Mouse (Mus musculus) heart, embryonic 16.5 days (tissue): Measurements from ENCODE around the gene Opa3. TPM values are rescaled to one million over a fixed set of nuclear protein-coding genes. Genes with fewer than 3 reads are reported as not detected.
A peak's percentile ranks its signal among the peaks of the same experiment; 100 is the strongest.

Source experiments
- ATAC-seq: fragments of 200-750 bp; cut with Nextera tagmentation; replicated peaks from 2 replicates; pipeline ENCODE4 v1.8.0; 2017; ENCODE audit warnings: moderate number of reproducible peaks; ENCODE audit not compliant: insufficient read depth, low FRiP score; ENCODE audit errors: extremely low read depth
- H3K27ac ChIP-seq: fragments of 300-500 bp; sonication (generic); 2 replicates; pipeline ENCODE4 v1.5.1; 2014; ENCODE audit warnings: mild to moderate bottlenecking, low read length, control low read depth, moderate library complexity
- H3K27me3 ChIP-seq: fragments of 300-500 bp; sonication (generic); 2 replicates; pipeline ENCODE4 v1.6.1; 2014; ENCODE audit warnings: low read length, mixed read lengths; ENCODE audit not compliant: control insufficient read depth, insufficient read depth
- H3K36me3 ChIP-seq: fragments of 300-500 bp; sonication (generic); 2 replicates; pipeline ENCODE4 v1.6.1; 2014; ENCODE audit not compliant: control insufficient read depth, insufficient read depth
- H3K4me1 ChIP-seq: fragments of 300-500 bp; sonication (generic); 2 replicates; pipeline ENCODE4 v1.6.1; 2014; ENCODE audit warnings: low read length, mixed read lengths; ENCODE audit not compliant: control insufficient read depth, insufficient read depth
- H3K4me2 ChIP-seq: fragments of 300-500 bp; sonication (generic); 2 replicates; pipeline ENCODE4 v1.6.1; 2014; ENCODE audit warnings: low read depth, mild to moderate bottlenecking, control low read depth, low read length
- H3K4me3 ChIP-seq: fragments of 300-500 bp; sonication (generic); 2 replicates; pipeline ENCODE4 v1.5.1; 2014; ENCODE audit warnings: mild to moderate bottlenecking, control low read depth, low read length
- H3K9ac ChIP-seq: fragments of 300-500 bp; sonication (generic); 2 replicates; pipeline ENCODE4 v1.6.1; 2014; ENCODE audit warnings: low read length, control low read depth
- H3K9me3 ChIP-seq: fragments of 300-500 bp; sonication (generic); replicated peaks from 2 replicates; pipeline ENCODE4 v1.6.1; 2016; ENCODE audit warnings: low read length; ENCODE audit not compliant: control insufficient read depth
- WGBS: fragments of 180-500 bp; shearing (Covaris S2); extraction: QIAGEN DNeasy Blood & Tissue Kit; methylation state at CpG from one replicate; pipeline ENCODE4 v1.1.7; 2014; 5-methylcytosine and 5-hydroxymethylcytosine counted together
- polyA plus RNA-seq: library from polyadenylated mRNA; unstranded; fragments of >200 nt; fragmentation: Nextera tagmentation; extraction: Ambion mirVana; gene quantifications from 2 replicates; pipeline ENCODE4 v1.2.1, GENCODE M21; 2015

Opa3 gene
- polyA plus RNA-seq, 1 experiment from 2014 or later = 40.4 TPM

DNA sequence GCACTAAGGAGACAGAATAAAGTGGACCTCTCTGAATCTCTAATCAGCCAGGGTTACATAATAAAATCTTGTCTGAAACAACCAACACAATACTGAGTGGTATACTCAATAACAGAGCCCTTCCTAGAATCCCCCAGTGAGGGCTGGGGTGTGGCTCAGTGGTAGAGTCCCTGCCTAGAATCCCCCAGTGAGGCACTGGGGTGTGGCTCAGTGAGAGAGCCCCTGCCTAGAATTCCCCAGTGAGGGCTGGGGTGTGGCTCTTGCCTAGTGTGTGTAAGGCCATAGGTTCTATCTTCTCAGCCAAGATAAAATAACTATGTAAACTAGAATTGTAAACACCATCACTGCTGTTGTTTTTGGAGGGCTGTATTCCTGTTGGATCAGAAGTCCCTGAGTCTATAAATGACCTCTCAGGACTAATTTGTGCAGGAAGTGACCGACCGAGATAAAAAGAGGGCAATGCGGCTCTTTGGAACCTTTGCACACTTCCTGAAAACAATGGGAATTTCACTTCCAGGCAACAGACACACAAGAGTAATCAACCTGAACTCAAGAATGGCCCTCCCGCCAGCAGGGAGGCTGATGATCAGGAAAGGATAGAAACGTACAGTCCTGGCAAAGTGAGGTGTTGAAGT lies 17.0 kb upstream of the Opa3 start:
- ATAC-seq = no peak
- Histone ChIP-seq H3K36me3 (no peaks in the 10 kb centered on the region), H3K27me3 (no peaks in the 10 kb centered on the region), H3K27ac (peak overlapping the region; percentile 20; the same call in 1 of the 2 replicates), H3K4me1 (peaks cover 20% of the 10 kb centered on the region), H3K4me2 (no peak overlapping the region), H3K9me3 (0 out of 2 replicates have a peak, but pooled peaks cover 5% of the 10 kb centered on the region), H3K9ac (no peak overlapping the region), H3K4me3 (no peak overlapping the region)
- 55% methylated on average over 5 of the region's 5 CpGs for WGBS

GRCm38 (mm10) chr7:19211996-19212755 lies 16.0 kb upstream of the Opa3 start, which contains the start of gene Gpr4:
Gpr4 (plus strand) TSS chr7:19212538.
- peak within 1 kb of the TSS; percentile 62 for H3K4me3 ChIP-seq
- peak within 1 kb of the TSS; percentile 91 for H3K4me2 ChIP-seq
- peaks cover 22% of the 10 kb centered on the region for H3K4me1 ChIP-seq
- 0 out of 2 replicates have a peak, but pooled peaks cover 5% of the 10 kb centered on the region for H3K9me3 ChIP-seq
- no peaks in the 10 kb centered on the region for H3K27me3 ChIP-seq
- peak; percentile 83 for ATAC-seq
- 3% methylated on average over 27 of the region's 30 CpGs for WGBS
- peak within 1 kb of the TSS; percentile 20; the same call in 1 of the 2 replicates for H3K27ac ChIP-seq
- no peaks in the 10 kb centered on the region for H3K36me3 ChIP-seq
- H3K9ac ChIP-seq = peak within 1 kb of the TSS; percentile 70

DNA sequence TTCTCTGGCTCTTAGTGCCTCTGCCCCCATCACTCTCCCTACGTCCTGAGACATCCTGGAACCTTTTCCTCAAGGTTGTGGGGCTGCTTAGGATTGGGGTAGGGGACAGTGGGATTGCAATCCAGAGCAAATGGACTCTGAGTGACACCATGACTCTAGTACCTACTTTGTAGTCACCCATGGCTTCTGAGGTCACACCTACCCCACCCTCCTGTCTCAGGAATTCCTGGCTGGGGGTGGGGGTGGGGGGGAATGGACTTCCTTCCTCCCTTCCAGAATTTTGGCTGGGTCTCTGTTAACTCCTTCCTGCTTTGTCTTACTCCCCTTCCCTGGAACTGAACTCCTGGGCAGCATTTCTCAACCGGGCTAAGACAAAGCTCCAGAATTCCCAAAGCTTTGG lies 14.7 kb upstream of the Opa3 start:
- ATAC-seq = no peak
- Histone ChIP-seq H3K9ac (no peak overlapping the region), H3K9me3 (0 out of 2 replicates have a peak, but pooled peaks cover 5% of the 10 kb centered on the region), H3K4me2 (peak overlapping the region; percentile 91), H3K27ac (no peak overlapping the region), H3K36me3 (no peaks in the 10 kb centered on the region), H3K27me3 (no peaks in the 10 kb centered on the region), H3K4me1 (peaks cover 22% of the 10 kb centered on the region), H3K4me3 (peak overlapping the region; percentile 62)
- 57% methylated on average over 2 of the region's 2 CpGs for WGBS

DNA sequence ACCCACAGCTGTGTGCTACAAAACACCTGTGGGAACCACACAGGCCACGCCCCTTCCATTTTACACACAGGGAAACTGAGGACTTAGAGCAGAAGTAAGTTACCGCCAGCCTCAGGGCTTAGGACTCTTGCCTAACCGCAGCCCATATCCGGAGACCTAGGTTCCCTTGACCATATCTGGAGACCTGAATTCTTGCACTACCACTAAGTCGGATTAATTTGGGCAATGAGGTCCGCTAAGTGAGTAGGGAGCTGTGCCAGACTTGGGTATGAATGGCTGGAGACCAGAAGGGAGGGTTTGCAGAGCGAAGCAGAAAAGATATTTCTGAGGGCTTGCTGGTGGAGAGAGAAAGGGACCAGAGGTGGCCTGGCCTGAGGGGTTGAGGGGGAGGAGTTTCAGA lies 13.8 kb upstream of the Opa3 start:
- WGBS = 52% methylated on average over 7 of the region's 7 CpGs
- Histone ChIP-seq H3K27me3 (no peaks in the 10 kb centered on the region), H3K27ac (no peak overlapping the region), H3K4me3 (no peak overlapping the region), H3K9me3 (0 out of 2 replicates have a peak, but pooled peaks cover 5% of the 10 kb centered on the region), H3K4me2 (no peak overlapping the region), H3K4me1 (peaks cover 22% of the 10 kb centered on the region), H3K36me3 (no peaks in the 10 kb centered on the region), H3K9ac (no peak overlapping the region)
- no peak for ATAC-seq

DNA sequence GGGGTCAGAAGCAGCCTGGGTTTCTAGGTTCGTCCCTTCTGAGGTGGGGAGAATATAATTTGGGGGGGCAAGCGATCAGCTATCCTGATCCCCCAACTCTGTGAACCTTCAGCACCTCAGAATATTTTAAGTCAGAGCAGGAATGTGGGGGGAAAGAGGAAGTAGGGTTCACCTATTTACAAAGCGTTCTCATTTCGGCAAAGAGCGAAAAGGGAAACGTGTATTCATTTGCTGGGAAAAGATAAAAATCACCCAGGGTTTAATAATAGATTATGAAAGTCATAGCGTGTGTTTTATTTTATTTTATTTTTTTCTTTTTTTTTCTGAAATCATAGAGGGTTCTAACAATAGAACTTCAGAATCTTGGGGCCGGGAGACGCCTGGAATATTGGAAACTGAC lies 13.2 kb upstream of the Opa3 start:
- Histone ChIP-seq H3K9me3 (0 out of 2 replicates have a peak, but pooled peaks cover 2% of the 10 kb centered on the region), H3K4me1 (peaks cover 22% of the 10 kb centered on the region), H3K36me3 (no peaks in the 10 kb centered on the region), H3K4me3 (no peak overlapping the region), H3K9ac (no peak overlapping the region), H3K27me3 (no peaks in the 10 kb centered on the region), H3K4me2 (no peak overlapping the region), H3K27ac (no peak overlapping the region)
- WGBS = 56% methylated on average over 9 of the region's 9 CpGs
- ATAC-seq = no peak

GRCm38 (mm10) chr7:19217492-19217891 lies 10.6 kb upstream of the Opa3 start:
- H3K4me1 ChIP-seq = peaks cover 13% of the 10 kb centered on the region
- no peak overlapping the region for H3K4me3 ChIP-seq
- no peaks in the 10 kb centered on the region for H3K9me3 ChIP-seq
- H3K36me3 ChIP-seq = no peaks in the 10 kb centered on the region
- ATAC-seq = no peak
- no peak overlapping the region for H3K4me2 ChIP-seq
- no peaks in the 10 kb centered on the region for H3K27me3 ChIP-seq
- no peak overlapping the region for H3K9ac ChIP-seq
- 45% methylated on average over 5 of the region's 5 CpGs for WGBS
- 0 out of 2 replicates have a peak overlapping the region, but pooled peaks have one; percentile 18 for H3K27ac ChIP-seq

DNA sequence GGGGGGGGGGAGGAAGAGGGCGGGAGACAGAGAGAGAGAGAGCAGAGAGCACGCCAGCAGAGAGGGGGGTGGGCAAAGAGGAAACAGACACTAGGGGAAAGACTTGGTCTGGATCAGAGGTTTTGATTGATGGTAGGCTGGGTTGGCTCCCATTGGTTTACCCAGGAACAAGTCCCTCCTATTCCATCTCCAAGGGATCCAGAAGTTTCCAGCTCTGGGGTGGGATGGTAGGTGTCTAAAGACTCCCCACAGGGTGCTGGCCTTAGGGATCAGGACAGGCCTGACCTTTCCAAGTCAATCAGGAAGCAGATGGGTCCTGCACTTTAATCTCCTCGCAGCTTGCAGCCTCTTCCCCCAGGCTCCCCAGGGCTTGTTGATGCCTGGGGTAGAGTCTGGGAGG lies 10.2 kb upstream of the Opa3 start:
- Histone ChIP-seq H3K9me3 (no peaks in the 10 kb centered on the region), H3K36me3 (no peaks in the 10 kb centered on the region), H3K27ac (no peak overlapping the region), H3K27me3 (no peaks in the 10 kb centered on the region), H3K4me1 (peaks cover 12% of the 10 kb centered on the region), H3K4me3 (no peak overlapping the region), H3K4me2 (no peak overlapping the region), H3K9ac (no peak overlapping the region)
- WGBS = 7% methylated on average over 2 of the region's 3 CpGs
- 0 out of 2 replicates have a peak, but pooled peaks have one; percentile 34 for ATAC-seq

- Histone ChIP-seq H3K9me3 (no peaks in the 10 kb centered on the region), H3K4me2 (no peak overlapping the region), H3K36me3 (no peaks in the 10 kb centered on the region), H3K9ac (no peak overlapping the region), H3K27me3 (no peaks in the 10 kb centered on the region), H3K4me1 (0 out of 2 replicates have a peak, but pooled peaks cover 5% of the 10 kb centered on the region), H3K27ac (no peak overlapping the region), H3K4me3 (no peak overlapping the region)
- no peak for ATAC-seq
- WGBS = 64% methylated on average over 3 of the region's 3 CpGs
These were observed 8.1 kb upstream of the Opa3 start for GRCm38 (mm10) chr7:19220061-19220460.

DNA sequence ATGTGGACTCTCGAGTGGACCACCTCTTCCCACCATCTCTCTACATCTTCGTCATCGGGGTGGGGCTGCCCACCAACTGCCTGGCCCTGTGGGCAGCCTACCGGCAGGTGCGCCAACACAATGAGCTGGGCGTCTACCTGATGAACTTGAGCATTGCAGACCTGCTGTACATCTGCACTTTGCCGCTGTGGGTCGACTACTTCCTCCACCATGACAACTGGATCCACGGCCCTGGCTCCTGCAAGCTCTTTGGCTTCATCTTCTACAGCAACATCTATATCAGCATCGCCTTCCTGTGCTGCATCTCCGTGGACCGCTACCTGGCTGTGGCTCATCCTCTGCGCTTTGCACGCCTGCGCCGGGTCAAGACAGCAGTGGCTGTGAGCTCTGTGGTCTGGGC lies 5.9 kb upstream of the Opa3 start:
- Histone ChIP-seq H3K27me3 (no peaks in the 10 kb centered on the region), H3K27ac (no peak overlapping the region), H3K9ac (no peak overlapping the region), H3K9me3 (no peaks in the 10 kb centered on the region), H3K4me3 (no peak overlapping the region), H3K36me3 (peaks cover 6% of the 10 kb centered on the region; the same call in 1 of the 2 replicates), H3K4me2 (no peak overlapping the region), H3K4me1 (peaks cover 6% of the 10 kb centered on the region)
- WGBS = 91% methylated on average over 16 of the region's 16 CpGs
- no peak for ATAC-seq
